Mouse (Mus musculus): ENCODE data around the gene Ppp3r2.

DNA sequence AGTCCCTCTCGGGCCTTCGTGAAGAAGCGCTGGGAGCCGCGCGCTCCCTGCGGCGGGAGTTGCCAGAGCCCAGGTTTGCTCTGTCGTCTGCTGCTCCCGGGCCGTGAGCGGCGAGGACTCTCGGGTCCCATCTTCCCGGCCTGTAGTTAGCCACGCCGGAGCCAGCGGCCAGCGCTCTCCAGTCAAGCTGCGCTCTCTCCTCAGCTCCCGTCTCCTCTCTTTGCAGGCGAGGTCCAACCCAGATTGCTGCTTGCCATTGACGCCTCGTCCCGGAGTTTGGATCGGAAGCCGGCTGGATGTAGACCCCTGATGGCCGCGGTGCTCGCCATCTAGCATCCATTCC is 49.7 kb downstream of the Ppp3r2 start:
- TF ChIP-seq POLR2A (IDR thresholded peaks at IDR 0.05; ENCODE audit: insufficient read depth, low read depth, low read length) (no peak), CTCF (IDR thresholded peaks at IDR 0.05; ENCODE audit: insufficient read depth, low read depth, low read length) (no peak)
